Mouse (Mus musculus): ENCODE data around the gene Usp47.

Gene Usp47

DNA sequence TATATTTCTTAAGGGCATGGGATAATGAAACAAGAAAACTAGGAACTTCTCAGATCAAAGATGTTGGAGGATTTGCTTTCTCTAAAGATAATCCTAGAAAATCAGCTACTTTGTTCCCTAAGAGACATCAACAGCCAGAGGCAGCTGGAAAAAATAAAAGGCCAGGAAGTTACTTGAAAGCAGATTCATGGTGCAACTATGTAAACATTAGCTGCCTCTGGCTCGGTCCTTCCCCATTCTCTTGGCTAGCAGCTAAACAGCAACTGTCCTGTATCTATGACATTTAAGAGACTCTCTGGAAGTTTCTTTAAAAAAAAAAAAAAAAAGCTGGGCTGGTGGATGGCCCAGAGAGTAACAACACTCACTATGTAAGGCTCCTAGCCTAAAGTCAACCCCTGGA is 131.9 kb downstream of the Usp47 start:
- no peak for DNase-seq (ENCODE audit: low read depth, low spot score)

DNA sequence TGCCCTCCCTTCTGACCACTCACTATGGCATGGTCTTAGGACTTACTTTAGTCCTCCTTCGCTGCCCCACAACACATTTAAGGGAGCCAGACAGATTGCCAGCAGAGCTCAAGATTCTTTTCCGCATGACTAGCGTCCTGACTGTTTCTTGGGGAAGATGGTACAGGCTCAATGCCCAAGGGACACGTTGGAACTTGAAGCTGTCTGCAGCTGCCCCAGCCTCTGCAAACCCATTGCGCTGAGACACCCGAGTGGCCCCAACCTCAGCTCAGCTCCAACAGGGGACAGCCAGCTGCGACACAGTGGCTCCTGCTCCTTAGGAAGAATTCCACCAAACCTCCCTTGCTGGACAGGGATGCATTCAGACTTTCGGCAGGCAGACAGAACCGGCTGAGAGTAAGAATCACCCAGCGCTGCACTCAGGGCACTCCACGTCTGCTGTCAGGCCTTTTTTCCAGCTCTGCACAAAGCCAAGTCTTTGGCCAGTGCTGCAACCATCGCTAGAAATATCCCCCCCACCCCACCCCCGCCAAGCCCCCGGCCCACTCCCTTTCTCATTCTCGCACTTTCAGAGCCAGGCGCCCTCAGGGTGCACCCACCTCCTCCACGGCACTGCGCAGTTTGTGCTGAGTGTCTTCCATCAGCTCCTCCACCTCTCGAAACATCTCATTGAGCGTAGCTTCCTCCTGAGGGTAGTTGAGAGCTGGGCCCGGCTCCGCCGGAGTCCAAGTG is 134.4 kb downstream of the Usp47 start:
- no peak for DNase-seq (ENCODE audit: low read depth, low spot score)

DNA sequence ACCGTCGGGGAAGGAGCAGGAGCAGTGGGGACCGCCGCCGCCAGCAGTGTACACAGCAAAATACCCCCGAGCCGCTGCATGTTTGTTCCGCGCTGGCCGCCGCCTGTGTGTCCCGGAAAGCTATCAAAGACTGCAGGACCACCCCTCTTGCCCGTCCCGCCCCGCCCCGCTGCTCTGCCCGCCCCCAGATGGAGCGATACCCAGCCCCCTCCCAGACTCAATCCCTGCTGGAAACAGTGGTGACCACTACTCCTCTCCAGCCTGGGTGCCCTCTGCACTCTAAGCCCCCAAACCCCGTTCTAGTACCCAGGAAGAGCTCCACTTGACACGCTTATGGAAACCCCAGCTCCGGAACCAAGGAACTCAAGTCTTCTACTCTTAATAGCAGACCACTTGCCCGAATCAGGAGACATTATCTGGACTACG is 135.0 kb downstream of the Usp47 start:
- DNase-seq (ENCODE audit: low read depth, low spot score), result no peak

- no peak for DNase-seq (ENCODE audit: low read depth, low spot score)
These were observed 135.6 kb downstream of the Usp47 start, which contains the start of gene Dkk3 for GRCm38 (mm10) chr7:112158942-112159341. TSS of gene Dkk3 (minus strand) at chr7:112159057.

GRCm38 (mm10) chr7:112159835-112160234 is 136.5 kb downstream of the Usp47 start:
- DNase-seq (ENCODE audit: low read depth, low spot score), result no peak
